24 mouse cellular contexts compared by ENCODE assay signal in genomic region chr15:101376776-101377061, GRCm38 (mm10). TPM values are rescaled to one million over a fixed set of nuclear protein-coding genes. Genes with fewer than 3 reads are reported as not detected.
A peak's percentile ranks its signal among the peaks of the same experiment; 100 is the strongest.
DNase-seq lines count a peak whose midpoint lies in the region; ATAC-seq lines count a peak whose summit lies in the region.
"Had no signal": no experiment of that assay in that cellular context is flagged by ENCODE, and none has a peak within 500 bp of the region (broad histone marks: within the 10 kb centered on the region; RNA-seq: fewer than 3 reads in every experiment).

No protein-coding gene starts in this region.

- peaks cover 28% of the 10 kb centered on the region; the same call in 1 of the 2 replicates for H3K27me3 ChIP-seq in heart, embryonic 13.5 days (replicated peaks)
- H3K27me3 ChIP-seq: liver, embryonic 13.5 days; midbrain, embryonic 13.5 days; neural tube, embryonic 12.5 days; stomach, embryonic 15.5 days had no signal

- H3K9ac ChIP-seq in heart, embryonic 13.5 days = peak overlapping the region; percentile 50; the same call in 1 of the 2 replicates
- H3K9ac ChIP-seq: liver, embryonic 13.5 days; midbrain, embryonic 13.5 days; neural tube, embryonic 12.5 days; stomach, embryonic 15.5 days had no signal

- H3K9me3 ChIP-seq in heart, embryonic 13.5 days = no peaks in the 10 kb centered on the region
- H3K9me3 ChIP-seq: forebrain, embryonic 10.5 days; heart, embryonic 10.5 days; liver, embryonic 13.5 days; megakaryocyte, embryonic 14.5 days; midbrain, embryonic 13.5 days; neural tube, embryonic 12.5 days; stomach, embryonic 15.5 days had no signal

- no peak for DNase-seq in heart, postnatal 14 days
- DNase-seq in kidney, adult 8-10 months = peak; percentile 60 to 67
- DNase-seq in kidney, postnatal 10 days = peak; percentile 69
- DNase-seq in neural tube, embryonic 10.5 days (ENCODE audit: extremely low spot score, low spot score) = no peak
- DNase-seq in spleen, postnatal 14 days (ENCODE audit: low spot score in 2 of 2) = no peak
- DNase-seq in urinary bladder, postnatal 4 days (ENCODE audit: low spot score in 2 of 2) = no peak
- DNase-seq: adrenal gland, adult 2 months; liver, embryonic 13.5 days; lung, adult 2 months; lung, postnatal 14 days; right cerebral cortex, postnatal 4 days; thymus, postnatal 25 days had no signal

- H3K4me2 ChIP-seq in heart, embryonic 13.5 days = no peak overlapping the region
- H3K4me2 ChIP-seq: liver, embryonic 13.5 days; midbrain, embryonic 13.5 days; neural tube, embryonic 12.5 days; stomach, embryonic 15.5 days had no signal

- 52% methylated on average over 5 of the region's 5 CpGs for WGBS in heart, embryonic 13.5 days

- no peak for ATAC-seq in heart, embryonic 13.5 days (ENCODE audit: extremely low read depth, insufficient number of reproducible peaks, low FRiP score, low TSS enrichment)
- ATAC-seq: forebrain, embryonic 16.5 days; hindbrain, postnatal 0 days; intestine, embryonic 16.5 days; midbrain, embryonic 13.5 days had no signal

- H3K4me3 ChIP-seq in heart, embryonic 13.5 days = no peak overlapping the region
- H3K4me3 ChIP-seq: forebrain, embryonic 10.5 days; heart, embryonic 10.5 days; liver, embryonic 13.5 days; midbrain, embryonic 13.5 days; neural tube, embryonic 12.5 days; stomach, embryonic 15.5 days had no signal

- intact Hi-C loops in heart, postnatal 14 days (cut with DNase I) = no loop called here

- H3K4me1 ChIP-seq in heart, embryonic 13.5 days = peaks cover 69% of the 10 kb centered on the region
- H3K4me1 ChIP-seq: midbrain, embryonic 13.5 days had no signal

- no peak overlapping the region for H3K27ac ChIP-seq in heart, embryonic 13.5 days (replicated peaks)
- H3K27ac ChIP-seq: heart, embryonic 10.5 days; hindbrain, postnatal 0 days; liver, embryonic 13.5 days; midbrain, embryonic 13.5 days; neural tube, embryonic 12.5 days; stomach, embryonic 15.5 days had no signal

- no peaks in the 10 kb centered on the region for H3K36me3 ChIP-seq in heart, embryonic 13.5 days
- H3K36me3 ChIP-seq: forebrain, embryonic 10.5 days; heart, embryonic 10.5 days; liver, embryonic 13.5 days; midbrain, embryonic 13.5 days; neural tube, embryonic 12.5 days; stomach, embryonic 15.5 days had no signal

RNA-seq across cellular contexts. Expression of gene Krt80, which starts 6.8 kb away (rescaled TPM):
- 7.8 and 7.9 TPM in 2 replicates for polyA plus RNA-seq in heart, embryonic 13.5 days (2015; fragmentation: Nextera tagmentation; extraction: Ambion mirVana)
- total RNA-seq in heart, postnatal 14 days (2021) = 1 to 10 TPM; 1.1 to 1.6 TPM
- polyA plus RNA-seq: embryonic facial prominence, embryonic 11.5 days; neural tube, embryonic 12.5 days had no signal

RNA-seq across cellular contexts. Expression of gene Krt7, which starts 34.1 kb away (rescaled TPM):
- polyA plus RNA-seq in heart, embryonic 13.5 days (2015; fragmentation: Nextera tagmentation; extraction: Ambion mirVana) = 20.6 and 26.7 TPM in 2 replicates
- 1 to 10 TPM; 3.2 to 3.4 TPM for total RNA-seq in heart, postnatal 14 days (2021)
- total RNA-seq: left cerebral cortex, adult 18-20 months had no signal

Comparison
In these comparisons a context has a peak if more than half of its experiments do, and no peak if none do; other contexts are left out.
1. DNase-seq: peak in kidney, adult 8-10 months (2 of 2) and kidney, postnatal 10 days (single experiment); none in heart, postnatal 14 days (0 of 2), neural tube, embryonic 10.5 days (single experiment), spleen, postnatal 14 days (0 of 2) and urinary bladder, postnatal 4 days (0 of 2).